Mouse (Mus musculus) liver, embryonic 16.5 days (tissue): Measurements from ENCODE around the gene Rab22a. TPM values are rescaled to one million over a fixed set of nuclear protein-coding genes. Genes with fewer than 3 reads are reported as not detected.
A peak's percentile ranks its signal among the peaks of the same experiment; 100 is the strongest.

Source experiments
- ATAC-seq: fragments of 200-750 bp; cut with Nextera tagmentation; 2 replicates; pipeline ENCODE4 v1.8.0; 2017; ENCODE audit warnings: low read depth, mild to moderate bottlenecking, moderate number of reproducible peaks, moderate library complexity
- H3K27ac ChIP-seq: fragments of 300-500 bp; sonication (generic); 2 replicates; pipeline ENCODE4 v1.5.1; 2014; ENCODE audit warnings: mild to moderate bottlenecking, low read length
- H3K27me3 ChIP-seq: fragments of 300-500 bp; sonication (generic); 2 replicates; pipeline ENCODE4 v1.6.1; 2014; ENCODE audit warnings: low read depth, low read length, mixed read lengths; ENCODE audit not compliant: control insufficient read depth, insufficient read depth
- H3K36me3 ChIP-seq: fragments of 300-500 bp; sonication (generic); 2 replicates; pipeline ENCODE4 v1.6.1; 2014; ENCODE audit warnings: mild to moderate bottlenecking; ENCODE audit not compliant: control insufficient read depth, insufficient read depth
- H3K4me1 ChIP-seq: fragments of 300-500 bp; sonication (generic); 2 replicates; pipeline ENCODE4 v1.6.1; 2014; ENCODE audit warnings: low read depth, low read length, mixed read lengths; ENCODE audit not compliant: control insufficient read depth
- H3K4me2 ChIP-seq: fragments of 300-500 bp; sonication (generic); 2 replicates; pipeline ENCODE4 v1.6.1; 2014; ENCODE audit warnings: low read depth, low read length, mixed read lengths
- H3K4me3 ChIP-seq: fragments of 300-500 bp; sonication (generic); 2 replicates; pipeline ENCODE4 v1.5.1; 2014; ENCODE audit warnings: low read depth, mild to moderate bottlenecking, low read length
- H3K9ac ChIP-seq: fragments of 300-500 bp; sonication (generic); 2 replicates; pipeline ENCODE4 v1.6.1; 2014; ENCODE audit warnings: low read depth, low read length
- H3K9me3 ChIP-seq: fragments of 300-500 bp; sonication (generic); replicated peaks from 2 replicates; pipeline ENCODE4 v1.6.1; 2016; ENCODE audit warnings: low read length; ENCODE audit not compliant: control insufficient read depth
- WGBS: fragments of 180-500 bp; shearing (Covaris S2); extraction: QIAGEN DNeasy Blood & Tissue Kit; methylation state at CpG from one replicate; pipeline ENCODE4 v1.1.7; 2014; ENCODE audit not compliant: insufficient replicate concordance; 5-methylcytosine and 5-hydroxymethylcytosine counted together
- polyA plus RNA-seq: library from polyadenylated mRNA; unstranded; fragments of >200 nt; fragmentation: Nextera tagmentation; extraction: Ambion mirVana; gene quantifications from 2 replicates; pipeline ENCODE4 v1.2.1, GENCODE M21; 2015

The Rab22a gene
- polyA plus RNA-seq, 1 experiment from 2014 or later = 13.9 TPM

DNA sequence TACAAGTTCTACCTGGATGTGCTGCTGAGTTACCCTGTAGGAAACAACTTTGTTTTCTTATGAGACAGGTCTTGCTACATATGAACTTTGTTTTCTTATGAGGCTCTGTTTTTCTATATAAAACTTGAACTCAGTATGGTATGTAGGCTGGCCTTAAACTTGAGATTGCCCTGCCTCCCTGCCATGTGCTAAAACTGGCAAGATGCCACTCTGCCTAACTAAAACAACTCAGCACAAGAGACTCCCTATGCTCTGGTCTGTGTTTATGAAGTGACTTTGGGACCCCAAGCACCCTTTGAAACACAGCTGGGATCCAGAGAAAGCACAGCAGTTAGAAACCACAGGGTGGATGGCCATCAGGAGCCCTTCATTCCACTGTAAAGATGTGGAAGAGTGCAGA is 18.2 kb upstream of the Rab22a start:
- ATAC-seq = no peak
- Histone ChIP-seq H3K36me3 (no peaks in the 10 kb centered on the region), H3K4me1 (no peaks in the 10 kb centered on the region), H3K27ac (no peak overlapping the region), H3K27me3 (no peaks in the 10 kb centered on the region), H3K9me3 (no peaks in the 10 kb centered on the region), H3K4me3 (no peak overlapping the region), H3K9ac (no peak overlapping the region), H3K4me2 (no peak overlapping the region)

DNA sequence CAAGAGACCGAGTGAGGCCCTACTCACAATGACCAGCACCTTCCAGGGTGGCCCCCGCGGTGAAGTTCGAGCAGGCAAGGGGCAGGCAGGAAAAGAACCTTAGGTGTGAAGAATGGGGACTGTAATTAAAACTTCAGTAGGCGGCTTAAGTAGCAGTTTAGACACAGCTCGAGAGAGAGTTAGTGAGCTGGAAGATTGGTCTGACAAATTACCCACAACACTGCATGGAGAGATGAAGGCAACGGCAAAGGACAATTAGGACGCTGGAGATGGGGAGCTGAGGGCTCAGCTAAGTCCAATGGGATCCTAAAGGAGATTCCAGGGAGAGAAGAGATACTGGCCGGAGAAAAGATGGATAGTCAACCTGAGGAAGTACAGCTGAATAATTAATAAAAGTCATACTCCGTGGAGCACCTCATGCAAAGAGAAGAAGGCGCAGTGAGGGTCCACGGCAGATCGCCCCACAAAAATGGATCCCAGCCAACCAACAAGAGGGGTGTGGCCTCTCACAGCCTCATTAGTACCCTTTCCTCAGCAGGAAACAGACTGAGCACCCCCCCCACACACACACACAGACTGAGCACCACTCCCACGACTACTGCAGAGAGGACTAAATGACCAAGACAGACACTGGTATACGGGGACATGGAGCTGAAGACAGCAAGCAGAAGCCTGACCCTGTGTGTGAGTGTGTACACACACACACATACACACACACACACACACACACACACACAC is 17.1 kb upstream of the Rab22a start:
- H3K36me3 ChIP-seq = no peaks in the 10 kb centered on the region
- H3K4me2 ChIP-seq = no peak overlapping the region
- H3K9me3 ChIP-seq = no peaks in the 10 kb centered on the region
- H3K4me1 ChIP-seq = no peaks in the 10 kb centered on the region
- 73% methylated on average over 15 of the region's 15 CpGs for WGBS
- no peak overlapping the region for H3K9ac ChIP-seq
- no peak overlapping the region for H3K27ac ChIP-seq
- H3K27me3 ChIP-seq = no peaks in the 10 kb centered on the region
- no peak for ATAC-seq
- H3K4me3 ChIP-seq = no peak overlapping the region

DNA sequence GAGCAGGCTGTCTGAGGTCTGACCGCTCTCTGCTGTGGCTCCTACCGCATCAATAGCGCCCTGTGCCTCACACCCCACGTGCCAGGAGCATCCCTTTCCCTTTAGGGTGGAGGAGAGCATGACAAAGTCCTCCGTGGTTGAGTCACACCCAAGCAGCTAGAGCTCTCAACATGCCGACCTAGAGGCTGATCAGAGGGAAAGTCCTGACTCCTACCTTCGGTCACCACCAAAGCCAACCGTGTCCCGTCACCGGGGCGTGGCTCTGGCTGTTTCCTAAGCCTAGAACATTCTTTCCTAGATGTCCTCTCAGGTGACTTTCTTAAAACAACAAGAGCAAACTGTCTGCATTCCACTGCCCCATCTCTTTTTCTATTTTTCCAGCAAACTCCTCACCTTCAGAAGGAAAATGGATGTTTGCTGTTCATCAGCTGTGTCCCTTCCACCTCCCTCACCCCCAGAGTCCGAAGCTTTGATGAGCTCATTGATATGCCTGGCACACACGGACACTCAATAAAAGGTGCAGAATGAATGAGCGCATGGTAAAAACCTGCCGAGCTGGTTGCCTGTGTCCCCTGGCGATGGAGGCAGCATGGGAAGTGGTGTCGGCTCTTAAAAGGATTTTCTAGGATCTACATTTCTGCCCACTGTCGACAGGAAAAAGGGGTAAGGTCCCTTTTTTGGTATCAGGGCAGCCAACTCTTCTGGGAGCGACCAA is 12.2 kb upstream of the Rab22a start:
- WGBS = 75% methylated on average over 19 of the region's 19 CpGs
- H3K4me1 ChIP-seq = no peaks in the 10 kb centered on the region
- no peak for ATAC-seq

DNA sequence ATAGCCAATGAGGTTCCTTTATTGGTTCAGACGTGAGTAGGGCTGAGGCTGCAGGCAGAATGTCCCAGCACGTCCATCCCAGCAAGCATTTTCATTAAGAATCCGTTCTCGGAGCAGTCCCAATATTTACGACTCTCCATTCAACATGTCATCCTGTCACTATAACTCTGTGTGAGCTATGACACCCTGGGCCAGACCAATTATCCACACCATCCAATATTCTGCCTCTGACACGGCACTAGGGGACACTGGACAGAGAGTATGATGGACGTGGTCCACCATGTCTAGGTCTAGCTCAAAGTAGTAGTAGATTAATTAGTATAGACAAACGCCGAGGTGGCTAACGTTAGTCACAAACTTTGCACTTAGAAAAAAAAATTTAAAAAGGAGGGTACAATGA is 9.8 kb upstream of the Rab22a start:
- H3K36me3 ChIP-seq = no peaks in the 10 kb centered on the region
- no peak overlapping the region for H3K4me2 ChIP-seq
- peaks cover 3% of the 10 kb centered on the region; the same call in 1 of the 2 replicates for H3K4me1 ChIP-seq
- ATAC-seq = no peak
- H3K9me3 ChIP-seq = no peaks in the 10 kb centered on the region
- no peak overlapping the region for H3K9ac ChIP-seq
- no peak overlapping the region for H3K4me3 ChIP-seq
- no peaks in the 10 kb centered on the region for H3K27me3 ChIP-seq
- H3K27ac ChIP-seq = no peak overlapping the region
- WGBS = 64% methylated on average over 10 of the region's 10 CpGs

More for the DNA sequence above, 12.2 kb upstream of the Rab22a start:
- no peak overlapping the region for H3K4me3 ChIP-seq
- H3K9me3 ChIP-seq = no peaks in the 10 kb centered on the region
- H3K27ac ChIP-seq = no peak overlapping the region
- H3K36me3 ChIP-seq = no peaks in the 10 kb centered on the region
- H3K4me2 ChIP-seq = no peak overlapping the region
- H3K9ac ChIP-seq = no peak overlapping the region
- no peaks in the 10 kb centered on the region for H3K27me3 ChIP-seq

DNA sequence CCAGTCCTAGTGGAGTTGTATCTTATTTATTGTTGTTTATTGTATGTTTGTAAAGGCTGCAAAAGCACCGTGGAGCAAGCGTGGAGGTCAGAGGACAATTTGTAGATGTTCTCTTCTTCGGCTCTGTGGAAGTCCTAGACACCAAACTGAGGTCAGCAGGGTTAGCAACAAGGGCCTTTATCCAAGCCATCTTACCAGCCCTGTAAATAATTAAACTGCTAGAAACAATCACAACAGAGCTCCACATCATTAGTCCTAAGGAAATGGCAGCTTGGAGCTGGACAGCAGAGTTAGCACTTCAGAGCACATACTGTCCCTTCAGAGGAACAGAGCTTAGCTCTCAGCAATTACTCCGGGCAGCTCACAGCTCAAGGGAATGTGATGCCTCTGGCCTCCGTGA is 6.0 kb upstream of the Rab22a start:
- WGBS = 67% methylated on average over 5 of the region's 5 CpGs
- Histone ChIP-seq H3K4me1 (peaks cover 15% of the 10 kb centered on the region), H3K4me2 (no peak overlapping the region), H3K4me3 (no peak overlapping the region), H3K27ac (no peak overlapping the region), H3K27me3 (no peaks in the 10 kb centered on the region), H3K9me3 (no peaks in the 10 kb centered on the region), H3K36me3 (no peaks in the 10 kb centered on the region), H3K9ac (no peak overlapping the region)
- no peak for ATAC-seq

DNA sequence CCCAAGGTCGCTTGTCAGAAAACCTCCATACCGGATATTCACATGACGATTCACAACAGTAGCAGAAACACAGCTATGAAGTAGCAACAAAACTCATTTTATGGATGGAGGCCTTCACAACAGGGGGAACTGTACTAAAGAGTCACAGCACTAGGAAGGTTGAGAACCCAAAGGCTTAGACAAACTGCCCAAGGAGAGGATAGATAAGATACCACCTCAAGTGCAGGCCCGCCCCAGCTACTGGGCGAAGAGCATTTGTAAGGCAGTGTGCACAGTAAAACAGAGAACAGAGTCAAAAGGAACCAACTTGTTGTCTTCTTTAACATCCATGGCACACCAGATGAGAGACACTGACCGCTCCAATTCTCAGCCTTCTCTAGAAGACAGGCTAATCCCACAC is 1.8 kb upstream of the Rab22a start:
- Histone ChIP-seq H3K4me2 (peak overlapping the region; percentile 83), H3K27ac (peak overlapping the region; percentile 39), H3K9ac (no peak overlapping the region), H3K36me3 (no peaks in the 10 kb centered on the region), H3K4me3 (no peak overlapping the region; the same call in 1 of the 2 replicates), H3K9me3 (no peaks in the 10 kb centered on the region), H3K27me3 (no peaks in the 10 kb centered on the region), H3K4me1 (peaks cover 31% of the 10 kb centered on the region)
- ATAC-seq = 0 out of 2 replicates have a peak, but pooled peaks have one; percentile 11
- WGBS = 54% methylated on average over 6 of the region's 6 CpGs

DNA sequence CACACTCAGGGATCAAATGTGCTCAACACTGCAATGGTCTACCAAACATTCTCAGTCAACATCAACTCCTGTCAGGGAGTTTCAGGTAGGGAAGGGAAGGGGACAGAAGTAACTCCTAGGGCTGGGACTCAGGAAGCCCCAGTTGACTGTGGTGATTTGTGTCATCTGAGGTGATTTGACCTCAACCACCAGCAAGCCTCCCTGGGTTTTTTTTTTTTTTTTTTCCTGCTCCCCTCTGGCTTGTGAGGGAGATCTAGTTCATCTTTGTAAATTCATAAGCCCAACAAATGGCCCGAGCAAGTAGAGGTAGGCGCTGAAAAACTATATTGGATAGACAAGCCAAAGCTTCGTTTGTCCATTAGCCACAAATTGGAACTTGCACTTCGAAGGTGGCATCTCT is 1.0 kb upstream of the Rab22a start:
- no peak for ATAC-seq
- H3K27me3 ChIP-seq = no peaks in the 10 kb centered on the region
- H3K9me3 ChIP-seq = no peaks in the 10 kb centered on the region
- peaks cover 30% of the 10 kb centered on the region for H3K4me1 ChIP-seq
- WGBS = 75% methylated on average over 4 of the region's 4 CpGs
- peak overlapping the region; percentile 84 for H3K27ac ChIP-seq
- peak overlapping the region; percentile 70 for H3K9ac ChIP-seq
- H3K4me2 ChIP-seq = peak overlapping the region; percentile 83
- no peaks in the 10 kb centered on the region for H3K36me3 ChIP-seq
- H3K4me3 ChIP-seq = peak overlapping the region; percentile 96

DNA sequence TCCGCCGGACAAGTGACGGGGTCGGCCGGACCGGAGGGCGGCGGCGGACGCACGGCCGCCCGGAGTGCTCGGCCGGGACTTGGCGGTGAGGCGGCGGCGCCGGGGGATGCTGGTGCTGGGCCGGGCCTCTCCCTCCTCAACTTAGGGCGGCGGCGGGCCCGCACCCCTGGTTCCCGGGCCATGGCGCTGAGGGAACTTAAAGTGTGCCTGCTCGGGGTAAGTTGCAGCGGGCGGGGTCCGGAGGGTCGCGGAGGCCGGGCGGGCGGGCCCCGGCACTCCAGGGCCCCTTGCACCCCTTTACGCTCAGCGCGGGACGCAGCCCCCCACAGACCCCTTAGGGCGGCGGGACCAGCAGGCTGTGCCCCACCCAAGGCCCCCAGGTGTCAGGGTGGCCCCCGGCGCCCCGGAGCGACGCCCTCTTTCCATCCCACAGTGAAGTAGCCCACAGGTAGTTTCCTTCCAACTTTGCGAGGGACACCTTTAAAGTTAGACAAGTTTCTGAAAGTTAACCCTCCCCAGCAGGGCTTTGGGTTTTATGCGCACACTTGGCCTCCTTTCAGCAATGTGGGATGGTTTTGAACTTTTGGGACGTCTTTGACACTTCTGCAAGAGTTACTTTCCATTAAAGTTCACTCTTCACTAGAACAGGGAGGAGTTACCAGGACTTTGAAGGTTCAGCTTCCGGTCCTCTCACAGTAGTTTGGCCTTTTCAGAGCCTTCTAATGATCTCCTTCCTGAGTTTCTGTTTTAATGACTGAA is 545 bp downstream of the Rab22a start:
- peak overlapping the region; percentile 94 for H3K9ac ChIP-seq
- H3K9me3 ChIP-seq = no peaks in the 10 kb centered on the region
- peak overlapping the region; percentile 91 for H3K4me2 ChIP-seq
- peaks cover 42% of the 10 kb centered on the region for H3K4me1 ChIP-seq
- H3K36me3 ChIP-seq = no peaks in the 10 kb centered on the region; the same call in 1 of the 2 replicates
- H3K27me3 ChIP-seq = no peaks in the 10 kb centered on the region
- H3K4me3 ChIP-seq = peak overlapping the region; percentile 96
- WGBS = under 1% methylated on average over 51 of the region's 52 CpGs
- peak; percentile 49 for ATAC-seq
- H3K27ac ChIP-seq = peak overlapping the region; percentile 71
